Mouse (Mus musculus): Measurements from ENCODE around the gene Foxp1. TPM values are rescaled to one million over a fixed set of nuclear protein-coding genes. Genes with fewer than 3 reads are reported as not detected.

Foxp1 gene
- polyA plus RNA-seq, 1 experiment from 2014 or later, result 39.3 TPM

DNA sequence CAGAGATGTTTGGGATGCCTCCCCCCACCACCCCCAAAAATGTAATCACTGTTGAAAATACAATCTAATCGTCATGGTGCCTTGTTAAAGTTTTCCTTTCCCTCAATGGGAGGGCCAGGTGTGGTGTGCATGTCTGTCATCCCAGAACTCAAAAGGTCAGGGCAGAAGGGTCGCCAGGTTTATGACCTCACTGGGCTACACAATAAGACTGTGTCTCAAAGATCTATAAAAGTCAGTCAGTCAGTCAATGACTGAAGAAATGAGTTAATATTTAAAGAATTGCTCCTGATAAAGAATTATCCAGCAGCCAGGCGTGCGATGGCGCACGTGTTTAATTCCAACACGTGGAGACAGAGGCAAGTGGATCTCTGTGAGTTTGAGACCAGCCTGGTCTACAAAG is 377.5 kb downstream of the Foxp1 start:
- ATAC-seq (no peak), DNase-seq (ENCODE audit: low read depth, low spot score) (no peak)
- no peaks in the 10 kb centered on the region for H3K27me3 ChIP-seq
- TF ChIP-seq CTCF (IDR thresholded peaks at IDR 0.05), result no peak
- ChIA-PET CTCF (no interaction called here), POLR2A (no interaction called here)
- in situ Hi-C loops (cut with MboI; ENCODE audit: low pct_unique_long_range_greater_than_20kb), result no loop called here

GRCm38 (mm10) chr6:99143756-99144036 is 378.8 kb downstream of the Foxp1 start:
- in situ Hi-C loops (cut with MboI; ENCODE audit: low pct_unique_long_range_greater_than_20kb), result no loop called here
- no peaks in the 10 kb centered on the region for H3K27me3 ChIP-seq
- DNase-seq (ENCODE audit: low read depth, low spot score) (no peak), ATAC-seq (no peak)
- POLR2A ChIA-PET, result no interaction called here
- no peak for TF ChIP-seq CTCF (IDR thresholded peaks at IDR 0.05)
- CTCF ChIA-PET, result no interaction called here

DNA sequence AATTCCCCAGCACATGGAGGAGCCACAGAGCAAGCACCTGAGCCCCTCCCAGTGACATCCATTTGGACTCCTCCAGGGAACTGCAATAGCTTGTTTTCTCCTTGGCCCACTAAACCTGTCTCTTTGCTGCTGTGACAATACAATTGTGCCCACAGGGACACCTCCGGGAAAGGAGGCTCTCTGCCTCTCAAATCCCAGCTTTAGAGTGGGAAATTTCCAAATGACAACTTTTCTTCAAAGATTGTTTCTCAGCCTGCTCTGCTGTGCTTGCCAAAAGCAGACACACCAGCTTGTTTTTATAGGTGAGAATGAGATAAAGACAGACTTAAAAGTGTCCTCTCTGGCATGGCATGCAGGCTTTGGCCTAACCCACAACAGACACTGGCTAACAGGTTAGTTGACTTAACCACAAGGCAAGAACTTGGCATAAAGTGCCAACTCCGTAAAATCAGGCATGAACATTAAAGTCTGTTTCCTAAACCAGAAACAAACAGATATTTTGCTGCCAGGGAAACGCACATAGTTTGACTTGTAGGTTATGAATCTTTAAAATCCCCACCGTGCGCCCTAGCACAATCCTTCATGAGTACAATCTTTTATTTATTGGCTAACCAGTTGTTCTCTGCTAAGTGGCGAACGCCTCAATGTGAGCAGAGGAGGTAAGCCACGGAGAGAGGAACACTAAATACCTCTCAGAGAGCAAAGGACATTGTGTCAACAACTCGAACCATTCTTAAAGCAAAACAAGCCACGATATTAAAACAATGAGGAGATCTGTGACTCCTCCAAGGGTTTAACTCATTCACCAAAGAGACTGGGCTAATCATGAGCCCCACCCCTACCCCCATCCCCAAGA is 379.4 kb downstream of the Foxp1 start:
- no peaks in the 10 kb centered on the region for H3K27me3 ChIP-seq
- POLR2A ChIA-PET, result no interaction called here
- ATAC-seq (no peak), DNase-seq (ENCODE audit: low read depth, low spot score) (no peak)
- in situ Hi-C loops (cut with MboI; ENCODE audit: low pct_unique_long_range_greater_than_20kb), result no loop called here
- CTCF ChIA-PET, result no interaction called here
- TF ChIP-seq CTCF (IDR thresholded peaks at IDR 0.05), result no peak

DNA sequence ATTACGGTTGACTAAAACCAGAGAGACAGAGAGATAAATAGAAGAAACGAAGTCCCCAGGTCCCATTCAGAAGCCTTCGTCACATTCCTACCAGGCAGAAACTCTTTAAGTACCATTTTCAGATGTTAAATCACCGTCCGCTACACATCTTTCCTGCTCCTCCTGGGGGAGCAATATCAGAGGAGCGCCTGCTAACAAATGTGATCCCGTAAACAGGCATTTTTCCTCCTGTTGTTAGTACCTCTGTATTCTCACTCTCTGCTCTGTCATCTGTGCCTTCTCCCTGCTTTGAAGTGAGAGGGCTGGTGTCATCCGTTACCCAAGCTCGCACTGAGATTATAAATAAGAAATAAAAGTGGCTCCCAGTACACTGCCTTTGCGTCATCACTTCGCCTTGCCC is 384.5 kb downstream of the Foxp1 start:
- ATAC-seq (no peak), DNase-seq (ENCODE audit: low read depth, low spot score) (no peak)
- no peaks in the 10 kb centered on the region for H3K27me3 ChIP-seq
- ChIA-PET POLR2A (no interaction called here), CTCF (interaction anchor here (2.0 kb wide), 1 partner anchor 11 kb away, joined by 7 read pairs; no protein-coding TSS in a partner anchor)
- TF ChIP-seq CTCF (IDR thresholded peaks at IDR 0.05), result no peak
- in situ Hi-C loops (cut with MboI; ENCODE audit: low pct_unique_long_range_greater_than_20kb), result no loop called here

- CTCF ChIA-PET, result no interaction called here
- no peak for ATAC-seq
Observed at GRCm38 (mm10) chr6:99137071-99137470, 385.4 kb downstream of the Foxp1 start.

DNA sequence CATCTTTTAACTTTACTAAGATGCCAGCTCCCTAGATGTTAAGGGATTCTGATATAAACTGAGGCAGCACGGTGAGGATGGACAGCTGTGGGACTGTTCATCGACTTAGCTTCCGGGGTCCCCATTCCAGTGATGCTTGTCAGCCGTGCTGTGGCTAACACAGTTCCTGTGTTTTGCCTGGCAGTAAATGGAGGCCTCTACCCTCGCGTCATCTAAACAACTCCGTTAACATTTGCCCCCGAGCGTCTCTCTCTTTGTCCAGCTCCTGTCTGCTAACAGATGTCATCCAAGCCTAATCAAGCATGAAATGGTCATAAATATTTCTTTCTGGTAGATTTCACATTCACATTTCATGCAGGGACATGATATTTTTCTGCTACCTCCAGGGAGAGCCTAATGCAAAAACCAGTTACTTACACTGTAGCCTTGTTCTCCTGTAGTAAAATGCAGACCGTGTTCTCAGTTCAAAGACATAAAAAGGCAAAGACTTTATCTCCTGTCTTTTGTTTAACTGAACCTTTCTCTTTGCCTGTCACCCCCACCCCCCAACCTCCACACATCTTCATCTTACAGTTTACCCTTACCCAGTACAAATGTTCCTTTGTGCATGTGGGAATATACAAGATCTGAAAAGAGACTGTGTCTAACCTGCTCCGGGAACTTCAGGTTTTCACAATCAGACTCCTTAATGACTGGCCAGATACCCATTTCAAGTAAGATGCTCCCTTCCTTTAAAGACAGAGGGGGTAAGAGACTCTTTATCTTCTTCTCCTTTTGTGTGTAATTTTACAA is 386.4 kb downstream of the Foxp1 start:
- ATAC-seq (no peak), DNase-seq (ENCODE audit: low read depth, low spot score) (no peak)
- no peak for TF ChIP-seq CTCF (IDR thresholded peaks at IDR 0.05)
- ChIA-PET CTCF (no interaction called here), POLR2A (no interaction called here)
- in situ Hi-C loops (cut with MboI; ENCODE audit: low pct_unique_long_range_greater_than_20kb), result no loop called here
- no peaks in the 10 kb centered on the region for H3K27me3 ChIP-seq

More at GRCm38 (mm10) chr6:99137071-99137470, 385.4 kb downstream of the Foxp1 start:
- in situ Hi-C loops (cut with MboI; ENCODE audit: low pct_unique_long_range_greater_than_20kb), result no loop called here
- no peak for DNase-seq (ENCODE audit: low read depth, low spot score)
- H3K27me3 ChIP-seq, result no peaks in the 10 kb centered on the region
- TF ChIP-seq CTCF (IDR thresholded peaks at IDR 0.05), result no peak
- POLR2A ChIA-PET, result no interaction called here

- in situ Hi-C loops (cut with MboI; ENCODE audit: low pct_unique_long_range_greater_than_20kb), result no loop called here
- CTCF ChIA-PET, result interaction anchor here (1.9 kb wide), 1 partner anchor 13 kb away, joined by 4 read pairs; no protein-coding TSS in a partner anchor
- no peak for DNase-seq (ENCODE audit: low read depth, low spot score)
- no peak for ATAC-seq
- H3K27me3 ChIP-seq, result no peaks in the 10 kb centered on the region
- POLR2A ChIA-PET, result no interaction called here
- TF ChIP-seq CTCF (IDR thresholded peaks at IDR 0.05), result no peak
Observed at GRCm38 (mm10) chr6:99131815-99132214, 390.7 kb downstream of the Foxp1 start.

DNA sequence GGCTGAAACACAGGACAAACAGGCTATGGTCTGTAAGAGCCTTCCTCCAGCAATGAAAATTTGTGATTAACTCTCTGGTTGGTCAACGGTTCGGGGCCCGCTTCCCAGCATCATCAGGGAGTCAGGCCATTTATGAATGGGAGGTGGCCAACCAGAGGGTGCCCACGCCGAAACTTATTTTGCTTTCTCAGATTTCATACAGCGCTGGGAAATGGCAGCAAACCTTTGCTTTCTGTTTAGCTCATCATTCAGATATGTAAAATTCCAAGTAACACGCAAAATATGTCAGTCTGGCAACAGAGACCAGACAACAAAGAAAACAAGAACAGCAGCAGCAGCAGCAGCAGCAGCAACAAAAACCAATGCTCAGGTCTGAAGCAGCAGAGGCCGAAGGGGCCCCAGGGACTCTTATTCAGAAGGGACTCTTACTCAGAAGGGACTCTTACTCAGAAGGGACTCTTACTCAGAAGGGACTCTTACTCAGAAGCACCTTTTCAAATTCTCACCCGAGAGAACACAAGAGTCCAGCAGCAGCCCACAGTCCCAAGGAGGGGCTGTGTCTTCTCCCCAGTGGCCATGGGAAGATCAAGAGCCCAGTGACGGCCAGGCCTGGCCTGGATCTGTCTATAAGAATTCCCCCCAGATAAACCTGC is 391.6 kb downstream of the Foxp1 start:
- in situ Hi-C loops (cut with MboI; ENCODE audit: low pct_unique_long_range_greater_than_20kb), result no loop called here
- CTCF ChIA-PET, result interaction anchor here (1.9 kb wide), 1 partner anchor 12 kb away, joined by 4 read pairs; no protein-coding TSS in a partner anchor
- no peaks in the 10 kb centered on the region for H3K27me3 ChIP-seq
- no peak for DNase-seq (ENCODE audit: low read depth, low spot score)
- no peak for ATAC-seq
- TF ChIP-seq CTCF (IDR thresholded peaks at IDR 0.05), result no peak
- POLR2A ChIA-PET, result no interaction called here

GRCm38 (mm10) chr6:99126717-99127116 is 395.8 kb downstream of the Foxp1 start:
- ChIA-PET CTCF (no interaction called here), POLR2A (no interaction called here)
- DNase-seq (ENCODE audit: low read depth, low spot score) (no peak), ATAC-seq (no peak)
- TF ChIP-seq CTCF (IDR thresholded peaks at IDR 0.05), result no peak
- in situ Hi-C loops (cut with MboI; ENCODE audit: low pct_unique_long_range_greater_than_20kb), result no loop called here
- no peaks in the 10 kb centered on the region for H3K27me3 ChIP-seq

GRCm38 (mm10) chr6:99120776-99121766 is 401.4 kb downstream of the Foxp1 start:
- ATAC-seq (no peak), DNase-seq (ENCODE audit: low read depth, low spot score) (no peak)
- no peaks in the 10 kb centered on the region for H3K27me3 ChIP-seq
- ChIA-PET CTCF (interaction anchor here (1.4 to 1.5 kb wide), 2 partner anchors 8 to 15 kb away, joined by 3 read pairs; no protein-coding TSS in a partner anchor), POLR2A (no interaction called here)
- in situ Hi-C loops (cut with MboI; ENCODE audit: low pct_unique_long_range_greater_than_20kb), result no loop called here
- TF ChIP-seq CTCF (IDR thresholded peaks at IDR 0.05), result no peak

All from Patski (cell line).